Mouse (Mus musculus): ENCODE results near the gene Gm20823.
"Not testable (repeated sequence)": the region's sequence is repeated elsewhere in the genome, so short reads cannot be mapped to it uniquely, and the experiment has no call there.

Gene Gm20823

DNA sequence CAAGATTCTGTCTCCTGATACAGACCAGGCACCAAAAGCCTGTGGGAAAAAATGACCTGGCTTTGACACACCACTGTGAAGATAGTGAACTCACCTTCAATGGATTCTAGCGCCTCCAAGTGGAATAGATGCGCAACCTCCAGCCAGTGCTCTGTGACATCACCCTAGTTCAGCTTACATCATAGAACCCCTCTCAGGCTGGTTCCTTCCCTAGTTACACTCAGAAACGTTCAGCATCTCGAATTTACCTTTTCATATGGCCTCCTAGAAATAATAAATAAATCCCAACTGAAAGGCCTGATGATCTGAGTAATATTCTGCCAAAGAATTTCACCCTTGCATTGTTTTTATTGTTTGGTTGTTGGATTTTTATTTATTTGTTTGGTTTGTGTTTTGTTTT is at the start of gene Gm20823:
Gene Gm20823, minus strand, starts transcription at position 101 of the 400 bp plus-strand sequence.
- DNase-seq (ENCODE audit: low read depth): not testable (repeated sequence)

Measured in induced T-regulatory cell, adult 2 months (primary cell).